Mouse (Mus musculus): Measurements from ENCODE around the gene Fgfr3. TPM values are rescaled to one million over a fixed set of nuclear protein-coding genes. Genes with fewer than 3 reads are reported as not detected.

Fgfr3 gene
- 100 to 1,000 TPM in 1 of 2 experiments, 10 to 100 TPM in 1; 71.3 to 109 TPM for total RNA-seq (2021)

DNA sequence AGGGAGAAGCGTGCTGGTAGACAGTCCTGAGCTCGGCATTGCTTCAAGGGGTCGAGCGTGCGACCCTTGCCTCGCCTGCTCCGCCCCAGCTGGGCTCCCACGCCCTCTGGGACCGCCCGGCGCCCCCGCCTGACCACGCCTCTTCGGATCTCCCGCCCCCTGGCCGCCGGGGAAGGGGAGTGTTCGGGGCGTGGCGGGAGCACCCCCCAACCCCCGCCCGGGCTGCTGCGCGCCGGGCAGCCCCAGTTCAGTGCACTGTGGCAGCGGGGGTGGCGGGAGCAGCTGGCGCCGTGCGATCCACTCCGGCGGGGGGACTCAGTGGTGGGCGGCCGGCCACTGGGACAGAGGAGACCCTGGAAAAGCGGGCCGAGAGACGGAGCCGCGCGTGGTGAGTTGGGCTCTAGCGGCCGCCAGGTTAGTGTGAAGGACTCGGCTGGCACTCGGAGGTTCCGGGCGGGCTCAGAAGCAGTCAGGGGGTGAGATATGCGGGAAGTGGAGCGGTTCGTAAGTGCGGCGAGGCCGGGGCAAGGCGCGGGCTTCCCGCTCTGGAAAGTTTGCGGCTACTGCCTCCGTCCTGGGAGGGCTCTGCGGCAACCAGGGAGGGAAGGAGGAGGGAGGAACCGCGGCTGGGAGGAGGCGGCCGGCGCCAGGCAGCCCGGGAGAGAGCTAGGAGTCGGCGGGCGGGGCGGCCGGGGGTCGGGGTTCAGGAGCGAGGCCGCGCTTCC, at the start of gene Fgfr3:
Gene Fgfr3 (plus strand): TSS at position 134 of the 725 bp plus-strand sequence.
- DNase-seq (ENCODE audit: extremely low spot score in 1 of 2, low spot score in 2 of 2) = peak in 1 of 2 experiments; percentile 73
- intact Hi-C loops (cut with DNase I) = no loop called here

- intact Hi-C loops (cut with DNase I) = no loop called here
- peak; percentile 60 to 61 for DNase-seq (ENCODE audit: extremely low spot score in 1 of 2, low spot score in 2 of 2)
Measured at GRCm38 (mm10) chr5:33674439-33674838, 47.0 kb upstream of the Fgfr3 start.

DNA sequence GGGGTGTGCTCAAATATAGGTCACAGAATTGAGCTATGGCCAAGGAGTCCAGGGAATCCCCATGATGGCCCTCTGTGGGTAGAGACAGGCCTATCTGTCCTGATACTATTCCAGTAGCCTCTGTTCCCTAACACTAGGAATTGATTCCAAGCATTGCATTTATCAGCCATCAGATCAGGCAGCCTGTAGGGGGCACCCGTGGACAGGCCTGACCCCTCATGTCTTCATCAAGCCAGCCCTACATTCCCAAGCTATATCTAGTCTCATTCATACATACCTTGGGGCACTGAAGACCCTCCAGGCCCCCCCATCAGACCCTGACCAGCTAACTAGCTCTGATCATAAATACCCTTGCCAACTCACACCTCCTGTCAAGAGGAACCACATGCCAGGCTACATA, 45.5 kb upstream of the Fgfr3 start:
- intact Hi-C loops (cut with DNase I) = no loop called here
- peak in 1 of 2 experiments; percentile 69 for DNase-seq (ENCODE audit: extremely low spot score in 1 of 2, low spot score in 2 of 2)

- DNase-seq (ENCODE audit: extremely low spot score in 1 of 2, low spot score in 2 of 2) = no peak
Measured at GRCm38 (mm10) chr5:33678244-33678643, 43.2 kb upstream of the Fgfr3 start.

DNA sequence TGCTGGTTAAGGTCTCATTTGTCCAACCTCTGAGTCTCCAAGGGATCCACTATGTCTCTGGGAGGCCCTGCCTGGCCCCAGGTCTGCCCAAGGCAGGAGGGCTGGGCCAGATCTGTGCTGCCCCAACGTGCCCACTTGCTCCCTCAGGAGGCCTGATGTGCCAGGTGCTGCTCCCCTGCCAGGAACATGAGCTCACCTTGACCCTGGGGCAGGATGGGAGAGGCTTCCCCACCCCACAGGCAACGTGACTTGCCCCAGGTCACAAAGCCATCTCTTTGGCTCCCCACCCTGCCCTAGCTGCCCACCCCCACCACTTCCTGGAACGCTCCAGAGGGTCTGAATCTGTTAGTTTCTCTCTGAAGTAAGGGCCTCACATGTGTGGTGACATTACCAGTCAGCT, 40.4 kb upstream of the Fgfr3 start:
- intact Hi-C loops (cut with DNase I) = no loop called here
- DNase-seq (ENCODE audit: extremely low spot score in 1 of 2, low spot score in 2 of 2) = no peak

More at GRCm38 (mm10) chr5:33678244-33678643, 43.2 kb upstream of the Fgfr3 start:
- intact Hi-C loops (cut with DNase I) = no loop called here

DNA sequence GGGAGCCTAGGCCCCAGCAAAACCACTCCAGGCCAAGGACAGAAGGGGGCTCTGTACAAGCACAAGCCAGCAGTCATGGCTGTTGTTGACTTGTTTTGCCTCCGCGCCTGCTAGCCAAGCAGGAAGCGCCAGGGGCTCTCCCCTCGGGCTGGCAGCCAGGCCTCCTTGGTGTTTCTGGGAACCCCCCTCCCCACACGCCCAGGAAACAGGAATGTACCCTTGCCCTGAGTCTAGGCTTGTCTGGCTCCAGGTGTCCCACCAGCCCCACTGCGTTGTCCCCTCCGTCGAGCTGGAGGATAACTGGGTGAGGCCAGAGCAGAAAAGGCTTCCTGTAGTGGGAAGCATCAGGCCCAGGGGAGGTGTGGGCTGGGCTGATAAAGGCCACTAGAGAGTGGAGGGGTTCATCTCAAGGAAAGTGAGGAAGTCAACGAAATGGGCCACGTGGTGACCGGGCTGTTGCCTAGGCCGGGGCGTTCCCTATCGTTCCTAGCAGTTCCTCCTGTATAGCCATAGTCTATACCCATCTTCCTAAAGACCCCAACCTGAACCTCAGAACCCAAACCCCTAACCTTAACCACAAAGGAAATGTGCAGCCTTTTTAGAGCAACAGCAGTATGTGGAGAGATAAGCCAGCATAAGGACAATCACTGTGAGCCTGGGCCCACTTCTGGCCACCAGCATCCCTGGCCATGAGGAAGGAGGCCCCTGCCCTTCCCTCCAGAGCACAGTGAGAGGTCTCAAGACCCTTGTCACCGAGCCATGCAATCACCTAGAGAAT, 39.7 kb upstream of the Fgfr3 start:
- intact Hi-C loops (cut with DNase I) = no loop called here
- peak in 1 of 2 experiments; percentile 45 for DNase-seq (ENCODE audit: extremely low spot score in 1 of 2, low spot score in 2 of 2)

DNA sequence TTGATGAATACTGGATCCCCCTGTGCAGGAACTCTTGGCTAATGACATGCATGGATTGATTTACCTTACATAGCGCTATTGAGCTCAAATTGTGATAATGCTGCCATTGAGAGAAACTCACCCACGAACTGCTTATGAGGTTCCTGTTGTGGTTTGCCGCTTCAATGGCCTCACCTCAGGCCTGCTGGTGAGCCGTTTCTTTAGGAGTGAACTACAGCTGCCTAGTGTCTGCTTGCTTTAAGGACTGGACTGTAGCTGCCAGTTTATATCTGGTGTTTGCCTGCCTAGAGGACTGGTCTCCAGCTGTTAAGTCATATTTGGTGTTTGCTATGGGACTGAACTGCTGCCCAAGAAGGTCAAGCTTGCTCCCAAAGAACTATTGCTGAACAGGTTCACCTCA, 38.5 kb upstream of the Fgfr3 start:
- DNase-seq (ENCODE audit: extremely low spot score in 1 of 2, low spot score in 2 of 2) = no peak
- intact Hi-C loops (cut with DNase I) = no loop called here

DNA sequence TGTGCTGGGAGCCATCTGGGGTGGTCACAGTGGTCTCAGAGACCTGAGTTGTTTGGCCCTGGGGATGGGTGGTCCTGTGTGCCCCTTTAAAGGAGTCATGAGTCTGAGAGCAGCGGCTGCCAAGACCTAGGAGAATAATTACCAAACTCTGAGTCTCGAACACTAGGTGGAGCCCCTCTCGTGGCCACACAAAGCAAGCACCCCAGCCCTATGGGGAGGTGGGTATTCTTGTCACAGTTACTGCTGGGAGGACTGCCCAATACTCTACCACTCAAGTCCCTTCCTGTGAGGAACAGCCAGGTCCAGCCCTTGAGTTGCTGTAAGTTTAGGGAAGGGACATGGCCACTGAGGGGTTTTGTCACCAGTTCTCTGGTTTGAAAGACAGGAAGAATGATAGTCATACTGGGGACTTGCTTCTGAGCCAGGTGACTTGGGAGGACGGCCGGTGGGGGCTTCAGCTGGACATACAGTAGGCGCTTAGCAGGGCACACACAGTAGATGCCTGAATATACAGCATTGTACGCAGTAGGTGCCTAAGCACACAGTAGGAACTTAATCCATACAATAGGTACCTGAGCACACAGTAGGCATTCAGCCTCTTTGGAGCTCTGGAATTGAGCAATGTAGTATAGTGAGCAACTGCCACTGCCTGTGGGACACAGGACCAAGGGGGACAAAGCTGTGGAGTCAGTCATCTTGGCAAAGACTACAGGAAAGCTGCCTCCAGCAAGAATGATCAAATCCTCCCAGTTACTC, 37.4 kb upstream of the Fgfr3 start:
- intact Hi-C loops (cut with DNase I) = no loop called here
- peak; percentile 52 to 56 for DNase-seq (ENCODE audit: extremely low spot score in 1 of 2, low spot score in 2 of 2)

DNA sequence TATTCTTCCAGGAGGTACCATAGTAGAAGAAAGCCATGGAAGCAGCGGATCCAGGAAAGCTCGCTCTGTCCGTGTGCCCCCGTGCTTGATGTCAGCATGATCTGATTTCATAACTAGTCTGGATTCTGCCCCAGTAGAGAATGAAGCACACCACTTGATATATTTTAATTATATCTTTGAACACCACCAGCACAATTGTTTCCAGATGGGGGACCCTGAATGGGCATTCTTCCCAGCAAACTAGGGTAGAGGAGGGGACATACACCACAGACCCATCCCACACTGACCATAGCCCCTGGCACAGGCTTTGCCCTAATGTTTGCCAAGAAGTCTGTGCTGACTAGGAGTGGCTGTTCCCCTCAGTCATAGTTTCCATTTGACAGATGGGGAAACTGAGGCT, 36.5 kb upstream of the Fgfr3 start:
- intact Hi-C loops (cut with DNase I) = loop anchor here (5.0 kb wide), 1 partner anchor 47 kb away; no protein-coding TSS in a partner anchor
- no peak for DNase-seq (ENCODE audit: extremely low spot score in 1 of 2, low spot score in 2 of 2)

GRCm38 (mm10) chr5:33687142-33687541, 34.3 kb upstream of the Fgfr3 start:
- DNase-seq (ENCODE audit: extremely low spot score in 1 of 2, low spot score in 2 of 2) = no peak
- intact Hi-C loops (cut with DNase I) = loop anchor here (5.0 kb wide), 1 partner anchor 45 kb away; no protein-coding TSS in a partner anchor

DNA sequence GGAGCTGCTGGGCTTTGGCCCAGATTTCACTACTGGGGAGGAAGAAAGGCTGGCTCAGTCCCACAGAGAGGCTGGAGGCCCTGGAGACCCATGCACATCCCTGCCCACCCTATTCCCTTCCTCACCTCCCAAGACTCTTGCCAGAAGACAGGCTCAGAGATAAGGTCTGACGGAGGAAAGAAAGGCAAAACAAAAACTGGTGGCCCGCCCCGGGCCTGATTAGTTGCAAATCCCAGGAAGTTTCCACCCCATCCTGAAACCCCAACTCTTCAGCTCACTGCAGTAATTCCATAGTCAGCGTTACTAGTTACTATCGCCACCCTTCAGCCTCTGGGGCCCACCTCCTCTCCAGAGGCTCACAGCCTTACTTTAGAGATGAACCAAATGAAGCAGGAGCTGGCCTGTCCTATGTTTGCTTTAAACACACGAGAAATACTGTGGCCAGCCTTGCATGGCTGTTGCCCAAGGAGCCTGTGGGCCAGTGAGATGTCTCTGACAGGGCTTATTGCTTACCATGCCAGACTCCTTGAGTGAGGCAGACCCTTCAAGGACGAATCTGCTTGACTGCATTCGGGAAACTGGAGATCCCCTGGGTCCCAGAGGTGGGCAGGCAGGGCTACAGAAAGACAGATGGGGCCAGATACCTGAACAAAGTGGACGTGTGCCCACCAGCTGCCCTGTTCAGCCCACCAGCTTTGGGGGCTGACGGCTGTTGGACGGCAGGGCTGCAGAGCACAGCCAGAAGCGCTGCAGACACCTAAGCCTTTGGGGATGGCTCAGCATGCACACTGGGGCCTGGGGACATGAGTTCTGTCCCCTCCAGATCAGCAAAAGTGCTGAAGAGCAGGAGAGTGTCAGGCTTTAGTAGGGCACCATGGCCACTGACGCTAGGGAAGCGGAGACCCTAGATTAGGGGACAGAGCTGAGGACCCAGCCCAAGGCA, 32.9 kb upstream of the Fgfr3 start:
- intact Hi-C loops (cut with DNase I) = loop anchor here (5.0 kb wide), 1 partner anchor 44 kb away; no protein-coding TSS in a partner anchor
- no peak for DNase-seq (ENCODE audit: extremely low spot score in 1 of 2, low spot score in 2 of 2)

- intact Hi-C loops (cut with DNase I) = loop anchor here (5.0 kb wide), 1 partner anchor 43 kb away; no protein-coding TSS in a partner anchor
- DNase-seq (ENCODE audit: extremely low spot score in 1 of 2, low spot score in 2 of 2) = peak in 1 of 2 experiments; percentile 70
Measured at GRCm38 (mm10) chr5:33689221-33689844, 32.1 kb upstream of the Fgfr3 start.

- intact Hi-C loops (cut with DNase I) = loop anchor here (5.0 kb wide), 1 partner anchor 42 kb away; no protein-coding TSS in a partner anchor
- peak in 1 of 2 experiments; percentile 57 for DNase-seq (ENCODE audit: extremely low spot score in 1 of 2, low spot score in 2 of 2)
Measured at GRCm38 (mm10) chr5:33689852-33690645, 31.4 kb upstream of the Fgfr3 start.

- DNase-seq (ENCODE audit: extremely low spot score in 1 of 2, low spot score in 2 of 2) = peak in 1 of 2 experiments; percentile 48
Measured at GRCm38 (mm10) chr5:33692393-33692792, 29.1 kb upstream of the Fgfr3 start.

GRCm38 (mm10) chr5:33694461-33694847, 27.0 kb upstream of the Fgfr3 start:
- DNase-seq (ENCODE audit: extremely low spot score in 1 of 2, low spot score in 2 of 2) = no peak
- intact Hi-C loops (cut with DNase I) = no loop called here

More at GRCm38 (mm10) chr5:33692393-33692792, 29.1 kb upstream of the Fgfr3 start:
- intact Hi-C loops (cut with DNase I) = no loop called here

GRCm38 (mm10) chr5:33694848-33695717, 26.4 kb upstream of the Fgfr3 start:
- peak; percentile 48 to 72 for DNase-seq (ENCODE audit: extremely low spot score in 1 of 2, low spot score in 2 of 2)
- intact Hi-C loops (cut with DNase I) = no loop called here
